Mouse (Mus musculus): ENCODE measurements around the gene Coq4.
"Not testable (repeated sequence)": the region's sequence is repeated elsewhere in the genome, so short reads cannot be mapped to it uniquely, and the experiment has no call there.

Coq4 gene

GRCm38 (mm10) chr2:29787104-29787917 lies at the start of gene Coq4:
Coq4 (plus strand) TSS chr2:29787493.
- DNase-seq: peak; percentile 92 to 95

GRCm38 (mm10) chr2:29738799-29739198 lies 48.5 kb upstream of the Coq4 start:
- DNase-seq: no peak

GRCm38 (mm10) chr2:29739368-29739767 lies 47.9 kb upstream of the Coq4 start:
- peak in 1 of 2 experiments; percentile 43 for DNase-seq

GRCm38 (mm10) chr2:29741207-29741606 lies 46.1 kb upstream of the Coq4 start:
- DNase-seq: no peak

GRCm38 (mm10) chr2:29744256-29744655 lies 43.0 kb upstream of the Coq4 start:
- DNase-seq: no peak

- DNase-seq: peak; percentile 32 to 41
These were observed 40.0 kb upstream of the Coq4 start for GRCm38 (mm10) chr2:29747188-29747782.

- DNase-seq: peak; percentile 59 to 65
These were observed 39.4 kb upstream of the Coq4 start for GRCm38 (mm10) chr2:29747852-29748251.

GRCm38 (mm10) chr2:29748499-29748898 lies 38.8 kb upstream of the Coq4 start:
- DNase-seq: no peak

GRCm38 (mm10) chr2:29751497-29751896 lies 35.8 kb upstream of the Coq4 start, which contains the start of gene Gm13420:
Gm13420 (minus strand) TSS chr2:29751685.
- no peak for DNase-seq

- no peak for DNase-seq
These were observed 34.9 kb upstream of the Coq4 start for GRCm38 (mm10) chr2:29752397-29752796.

- no peak for DNase-seq
These were observed 31.6 kb upstream of the Coq4 start for GRCm38 (mm10) chr2:29755693-29756092.

- DNase-seq: peak; percentile 83 to 89
These were observed 22.5 kb upstream of the Coq4 start for GRCm38 (mm10) chr2:29764831-29765230.

- no peak for DNase-seq
These were observed 19.1 kb upstream of the Coq4 start for GRCm38 (mm10) chr2:29767976-29768709.

GRCm38 (mm10) chr2:29768901-29769300 lies 18.4 kb upstream of the Coq4 start:
- no peak for DNase-seq

GRCm38 (mm10) chr2:29770162-29770561 lies 17.1 kb upstream of the Coq4 start:
- no peak for DNase-seq

- no peak for DNase-seq
These were observed 15.5 kb upstream of the Coq4 start for GRCm38 (mm10) chr2:29771611-29772461.

- DNase-seq: no peak
These were observed 14.0 kb upstream of the Coq4 start for GRCm38 (mm10) chr2:29773323-29773722.

GRCm38 (mm10) chr2:29781256-29781655 lies 6.0 kb upstream of the Coq4 start:
- DNase-seq: not testable (repeated sequence)

GRCm38 (mm10) chr2:29784290-29784689 lies 3.0 kb upstream of the Coq4 start:
- no peak for DNase-seq

GRCm38 (mm10) chr2:29787937-29788681 lies 816 bp downstream of the Coq4 start, which contains the start of gene Trub2:
Trub2 (minus strand) TSS chr2:29788502.
- peak; percentile 86 to 89 for DNase-seq

GRCm38 (mm10) chr2:29792772-29793487 lies 5.6 kb downstream of the Coq4 start:
- DNase-seq: no peak

Measured in cerebellum, postnatal 10 days (tissue).